In the genomic region with DNA sequence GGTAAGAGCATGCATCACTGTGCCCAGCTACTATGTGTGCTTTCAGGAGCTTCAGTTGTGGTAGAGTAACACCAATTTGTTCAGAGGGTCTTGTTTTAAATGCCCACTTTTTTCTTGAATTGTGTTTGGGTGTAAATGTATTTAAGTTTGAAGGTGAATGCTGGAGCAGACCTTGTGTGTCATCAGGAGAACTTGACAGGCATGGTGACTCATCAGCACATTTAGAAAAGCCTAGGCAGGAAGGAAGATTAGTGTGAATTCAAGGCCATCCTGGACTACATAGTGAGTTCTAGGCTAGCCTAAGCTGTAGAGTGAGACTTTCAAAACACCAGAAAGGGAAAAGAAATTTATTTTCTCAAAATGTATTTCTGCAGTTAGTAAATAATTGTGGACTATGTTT, we compare ENCODE assay signal across 14 mouse cellular contexts.
"Had no signal": no experiment of that assay in that cellular context is flagged by ENCODE, and none has a peak within 500 bp of the region (broad histone marks: within the 10 kb centered on the region; RNA-seq: fewer than 3 reads in every experiment).

No protein-coding gene starts in this region.

- H3K9ac ChIP-seq: limb, embryonic 12.5 days; limb, embryonic 15.5 days; liver, embryonic 15.5 days had no signal

- DNase-seq: kidney, postnatal 25 days; layer of hippocampus, postnatal 36 days; left cerebral cortex, postnatal 4 days; lung, adult 2 months; lung, postnatal 14 days; lung, postnatal 4 days; midbrain, embryonic 14.5 days; thymus, adult 18-20 months; thymus, postnatal 36 days had no signal

- H3K4me3 ChIP-seq: limb, embryonic 12.5 days; limb, embryonic 15.5 days; liver, embryonic 15.5 days had no signal

- H3K27me3 ChIP-seq: limb, embryonic 12.5 days; limb, embryonic 15.5 days; liver, embryonic 15.5 days had no signal

- H3K27ac ChIP-seq: kidney, postnatal 0 days; limb, embryonic 12.5 days; limb, embryonic 15.5 days; liver, embryonic 15.5 days had no signal

- H3K9me3 ChIP-seq: limb, embryonic 12.5 days; limb, embryonic 15.5 days; liver, embryonic 15.5 days had no signal

- H3K4me2 ChIP-seq: limb, embryonic 12.5 days; limb, embryonic 15.5 days; liver, embryonic 15.5 days; midbrain, embryonic 11.5 days had no signal

- H3K36me3 ChIP-seq: limb, embryonic 12.5 days; limb, embryonic 15.5 days; liver, embryonic 15.5 days had no signal
